Mouse (Mus musculus): ENCODE measurements around the gene Sulf2.

GRCm38 (mm10) chr2:166157767-166158561 lies 2.5 kb upstream of the Sulf2 start:
- TF ChIP-seq POLR2A (IDR thresholded peaks at IDR 0.05; ENCODE audit: low read depth, low read length) (no peak), CTCF (conservative IDR thresholded peaks at IDR 0.05; ENCODE audit: insufficient read depth, insufficient read length, low read depth, low read length) (no peak)
